Mouse (Mus musculus) midbrain, embryonic 13.5 days (tissue): ENCODE results near the gene Cmbl. TPM values are rescaled to one million over a fixed set of nuclear protein-coding genes. Genes with fewer than 3 reads are reported as not detected.
A peak's percentile ranks its signal among the peaks of the same experiment; 100 is the strongest.
"Not testable (repeated sequence)": the region's sequence is repeated elsewhere in the genome, so short reads cannot be mapped to it uniquely, and the experiment has no call there.

Experiments
- ATAC-seq: fragments of 200-750 bp; cut with Nextera tagmentation; 2 replicates; pipeline ENCODE4 v1.8.0; 2017; ENCODE audit warnings: mild to moderate bottlenecking, moderate TSS enrichment, moderate library complexity
- H3K27ac ChIP-seq: fragments of 300-500 bp; sonication (generic); 2 replicates; pipeline ENCODE4 v1.5.1; 2015; ENCODE audit warnings: inconsistent platforms, mild to moderate bottlenecking, moderate library complexity
- H3K27me3 ChIP-seq: fragments of 300-500 bp; sonication (generic); 2 replicates; pipeline ENCODE4 v1.6.1; 2015; ENCODE audit warnings: mild to moderate bottlenecking, inconsistent platforms
- H3K36me3 ChIP-seq: fragments of 300-500 bp; sonication (generic); 2 replicates; pipeline ENCODE4 v1.6.1; 2015; ENCODE audit warnings: mild to moderate bottlenecking, inconsistent platforms
- H3K4me1 ChIP-seq: fragments of 300-500 bp; sonication (generic); replicated peaks from 2 replicates; pipeline ENCODE4 v1.6.1; 2015; ENCODE audit warnings: inconsistent platforms
- H3K4me2 ChIP-seq: fragments of 300-500 bp; sonication (generic); replicated peaks from 2 replicates; pipeline ENCODE4 v1.6.1; 2015; ENCODE audit warnings: moderate library complexity, mild to moderate bottlenecking, inconsistent platforms
- H3K4me3 ChIP-seq: fragments of 300-500 bp; sonication (generic); replicated peaks from 2 replicates; pipeline ENCODE4 v1.5.1; 2015; ENCODE audit warnings: mild to moderate bottlenecking, inconsistent platforms
- H3K9ac ChIP-seq: fragments of 300-500 bp; sonication (generic); replicated peaks from 2 replicates; pipeline ENCODE4 v1.6.1; 2015; ENCODE audit warnings: mild to moderate bottlenecking, inconsistent platforms
- H3K9me3 ChIP-seq: fragments of 300-500 bp; sonication (generic); 2 replicates; pipeline ENCODE4 v1.6.1; 2016; ENCODE audit warnings: mild to moderate bottlenecking, inconsistent platforms
- WGBS: fragments of 180-500 bp; shearing (Covaris S2); methylation state at CpG from one replicate; pipeline ENCODE4 v1.1.7; 2015; 5-methylcytosine and 5-hydroxymethylcytosine counted together
- polyA plus RNA-seq: library from polyadenylated mRNA; unstranded; fragments of >200 nt; fragmentation: Nextera tagmentation; extraction: Ambion mirVana; gene quantifications from 2 replicates; pipeline ENCODE4 v1.2.1, GENCODE M21; 2015

The Cmbl gene
- polyA plus RNA-seq, 1 experiment from 2014 or later: 4.0 TPM

DNA sequence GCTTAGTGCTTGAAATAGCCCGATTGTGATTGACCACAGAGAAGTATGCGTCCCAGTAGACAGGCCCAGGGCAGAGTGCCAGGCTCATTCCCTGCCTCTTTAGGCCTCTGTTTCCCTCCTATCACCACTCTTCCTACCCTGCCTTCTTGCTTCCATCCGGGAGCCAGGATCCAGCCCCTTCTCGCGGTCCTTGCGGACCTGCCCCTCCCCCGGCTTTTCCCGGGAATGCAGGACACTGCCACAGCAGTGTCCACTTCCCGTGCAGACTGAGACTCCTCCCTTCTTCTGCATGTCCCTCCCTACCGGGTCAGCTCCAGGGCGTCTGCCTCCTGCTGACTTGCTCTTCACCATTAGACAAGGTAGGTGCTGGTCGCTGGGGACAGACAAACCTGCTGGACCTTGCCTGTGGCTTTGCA lies 3.4 kb downstream of the Cmbl start:
- H3K4me1 ChIP-seq: 0 out of 2 replicates have a peak, but pooled peaks cover 4% of the 10 kb centered on the region
- H3K27me3 ChIP-seq: no peaks in the 10 kb centered on the region; the same call in 1 of the 2 replicates
- no peak overlapping the region for H3K27ac ChIP-seq
- WGBS: 27% methylated on average over 12 of the region's 12 CpGs
- H3K4me3 ChIP-seq: no peak overlapping the region
- no peak overlapping the region for H3K9ac ChIP-seq
- ATAC-seq: no peak
- no peak overlapping the region for H3K4me2 ChIP-seq
- H3K36me3 ChIP-seq: no peaks in the 10 kb centered on the region
- H3K9me3 ChIP-seq: no peaks in the 10 kb centered on the region

DNA sequence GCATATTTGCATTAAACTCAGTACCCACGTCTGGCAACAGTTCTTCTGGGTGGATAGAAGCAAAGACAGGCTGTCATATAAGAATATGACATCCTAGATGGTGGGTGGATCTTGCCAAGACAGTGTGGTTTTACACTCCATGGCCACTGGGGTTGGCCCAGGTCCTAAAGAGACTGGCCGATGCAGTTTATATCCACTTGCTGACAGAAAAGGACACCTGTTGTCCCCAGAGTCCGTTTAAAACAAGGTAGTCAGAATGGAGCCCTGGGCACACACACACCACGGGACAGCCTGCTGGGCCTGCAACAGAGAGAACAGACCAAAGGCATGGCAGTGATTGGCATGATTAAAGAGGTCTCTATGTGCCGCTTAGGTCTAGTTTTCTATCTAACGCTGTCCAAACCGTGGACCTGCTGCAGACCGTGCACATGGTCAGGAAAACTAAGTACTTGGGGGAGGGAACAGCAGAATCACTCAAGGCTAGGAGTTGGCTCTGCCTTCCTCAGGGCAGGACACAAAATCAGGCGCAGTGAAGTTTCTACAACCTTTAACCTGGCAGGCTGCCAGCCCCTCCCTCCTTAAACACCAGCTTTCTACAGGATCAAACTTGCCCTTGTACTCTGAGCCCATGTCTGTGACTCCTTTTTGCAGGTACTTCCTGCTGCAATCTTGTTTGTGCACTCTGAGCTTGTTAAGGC lies 4.3 kb downstream of the Cmbl start:
- H3K36me3 ChIP-seq: no peaks in the 10 kb centered on the region
- no peaks in the 10 kb centered on the region; the same call in 1 of the 2 replicates for H3K27me3 ChIP-seq
- ATAC-seq: 0 out of 2 replicates have a peak, but pooled peaks have one; percentile 14
- 79% methylated on average over 9 of the region's 9 CpGs for WGBS
- H3K4me1 ChIP-seq: 0 out of 2 replicates have a peak, but pooled peaks cover 4% of the 10 kb centered on the region
- no peak overlapping the region for H3K4me2 ChIP-seq
- H3K27ac ChIP-seq: no peak overlapping the region
- H3K9ac ChIP-seq: no peak overlapping the region
- no peak overlapping the region for H3K4me3 ChIP-seq
- H3K9me3 ChIP-seq: no peaks in the 10 kb centered on the region

DNA sequence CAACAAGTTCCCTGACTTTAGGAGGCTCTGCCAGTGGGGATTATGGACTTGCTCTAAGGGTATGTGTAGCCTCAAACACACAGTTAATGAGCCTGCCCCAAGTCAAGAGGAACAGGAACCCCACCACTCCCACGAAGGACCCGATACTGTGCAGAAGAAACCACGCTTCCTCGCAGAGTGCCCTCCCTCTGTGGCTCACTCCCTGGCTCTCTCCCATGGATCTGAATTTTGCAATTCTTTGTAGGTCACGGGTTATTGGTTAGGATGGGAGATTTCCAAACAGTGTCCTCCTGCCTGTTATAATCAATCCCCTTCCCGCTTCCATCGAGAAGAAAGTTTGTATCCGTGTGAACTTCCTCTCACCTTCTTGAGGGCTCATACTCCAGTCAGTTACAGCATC lies 5.8 kb downstream of the Cmbl start:
- H3K9ac ChIP-seq: no peak overlapping the region
- no peak for ATAC-seq
- H3K4me1 ChIP-seq: 0 out of 2 replicates have a peak, but pooled peaks cover 4% of the 10 kb centered on the region
- no peaks in the 10 kb centered on the region for H3K9me3 ChIP-seq
- 96% methylated on average over 8 of the region's 8 CpGs for WGBS
- H3K4me3 ChIP-seq: no peak overlapping the region
- H3K36me3 ChIP-seq: no peaks in the 10 kb centered on the region
- H3K27me3 ChIP-seq: no peaks in the 10 kb centered on the region; the same call in 1 of the 2 replicates
- no peak overlapping the region for H3K4me2 ChIP-seq
- H3K27ac ChIP-seq: no peak overlapping the region

DNA sequence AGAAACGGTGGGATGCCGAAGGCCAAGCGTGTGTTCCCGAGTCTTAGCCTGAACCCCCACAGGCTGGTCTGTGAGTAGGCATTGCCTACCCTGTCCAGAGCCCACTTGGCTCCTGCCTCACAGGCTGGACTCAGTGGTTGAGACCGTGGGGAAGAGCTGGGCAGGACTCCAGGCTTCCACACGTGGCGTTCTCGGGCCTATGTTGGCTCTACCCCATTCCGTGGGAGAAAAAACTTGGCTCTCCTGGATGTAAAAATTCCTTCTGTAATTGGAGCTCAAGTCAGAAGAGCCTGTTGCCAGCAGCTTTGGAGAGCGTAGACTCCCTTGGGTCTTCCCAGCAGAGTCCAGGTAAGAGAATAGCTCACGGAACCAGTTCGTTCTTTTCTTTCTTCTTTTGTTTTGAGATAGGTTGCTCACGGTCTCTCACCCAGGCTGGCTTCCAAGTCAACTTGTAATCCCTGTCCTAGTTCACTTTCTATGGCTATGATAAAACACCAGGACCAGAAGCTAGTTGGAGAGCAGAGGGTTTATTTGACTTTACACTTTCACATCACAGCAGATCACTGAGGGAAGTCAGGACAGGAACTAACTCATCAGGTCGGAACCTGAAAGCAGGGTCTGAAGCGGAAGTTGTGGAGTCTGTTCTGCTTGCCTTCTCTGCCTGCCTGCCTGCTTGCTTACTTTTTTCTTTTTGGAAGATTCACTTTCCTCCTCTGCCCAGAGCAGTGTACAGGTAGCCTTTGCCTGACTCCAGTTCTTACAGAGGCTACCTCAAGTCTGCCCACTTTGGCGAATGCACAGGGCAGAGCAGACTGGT lies 6.9 kb downstream of the Cmbl start:
- no peaks in the 10 kb centered on the region; the same call in 1 of the 2 replicates for H3K27me3 ChIP-seq
- no peak overlapping the region for H3K4me3 ChIP-seq
- H3K4me1 ChIP-seq: 0 out of 2 replicates have a peak, but pooled peaks cover 4% of the 10 kb centered on the region
- H3K36me3 ChIP-seq: no peaks in the 10 kb centered on the region
- no peak overlapping the region for H3K4me2 ChIP-seq
- WGBS: 90% methylated on average over 16 of the region's 16 CpGs
- no peak for ATAC-seq
- no peaks in the 10 kb centered on the region for H3K9me3 ChIP-seq
- H3K27ac ChIP-seq: no peak overlapping the region
- H3K9ac ChIP-seq: no peak overlapping the region

DNA sequence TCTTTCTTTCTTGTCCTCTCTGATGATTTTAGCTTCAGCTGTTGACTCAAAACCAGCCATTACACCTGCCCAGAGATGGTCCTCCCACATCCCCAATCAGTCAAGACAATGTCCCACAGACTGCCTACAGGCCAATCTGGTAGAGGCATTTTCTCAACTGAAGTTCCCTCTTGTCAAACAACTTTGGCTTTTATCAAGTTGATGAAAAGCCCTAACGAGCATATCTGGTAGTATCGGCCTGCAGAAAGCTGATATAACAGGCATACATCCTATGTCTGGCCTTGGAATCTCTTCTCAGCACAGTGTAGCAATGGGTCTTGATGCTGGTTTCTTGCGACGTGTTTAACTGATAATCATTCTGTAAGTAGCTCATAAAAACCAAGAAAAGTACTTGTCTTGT lies 8.1 kb downstream of the Cmbl start:
- Histone ChIP-seq H3K27ac (no peak overlapping the region), H3K27me3 (no peaks in the 10 kb centered on the region; the same call in 1 of the 2 replicates), H3K4me3 (no peak overlapping the region), H3K9ac (no peak overlapping the region), H3K4me2 (no peak overlapping the region), H3K9me3 (no peaks in the 10 kb centered on the region), H3K36me3 (no peaks in the 10 kb centered on the region), H3K4me1 (0 out of 2 replicates have a peak, but pooled peaks cover 4% of the 10 kb centered on the region)
- no peak for ATAC-seq
- WGBS: 89% methylated on average over 4 of the region's 4 CpGs

DNA sequence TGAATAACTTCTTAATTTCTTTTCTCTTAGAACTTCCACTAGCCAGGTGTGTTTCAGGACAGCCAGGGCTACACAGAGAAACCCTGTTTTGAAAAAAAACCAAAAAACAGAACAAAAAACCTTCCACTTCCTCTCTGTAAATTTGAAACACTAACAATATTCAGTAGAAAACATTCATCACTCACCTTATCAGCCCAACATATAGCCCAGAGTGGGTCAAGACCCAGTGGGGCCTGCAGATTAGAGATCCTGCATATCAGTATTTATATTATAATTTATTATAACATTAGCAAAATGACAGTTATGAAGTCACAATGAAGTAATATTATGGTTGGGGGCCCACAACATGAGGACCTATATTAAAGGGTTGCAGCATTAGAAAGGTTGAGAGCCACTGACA lies 8.5 kb downstream of the Cmbl start:
- no peak for ATAC-seq
- no peak overlapping the region for H3K9ac ChIP-seq
- no peaks in the 10 kb centered on the region; the same call in 1 of the 2 replicates for H3K27me3 ChIP-seq
- H3K4me1 ChIP-seq: 0 out of 2 replicates have a peak, but pooled peaks cover under 1% of the 10 kb centered on the region
- no peaks in the 10 kb centered on the region for H3K9me3 ChIP-seq
- no peak overlapping the region for H3K4me2 ChIP-seq
- no peak overlapping the region for H3K4me3 ChIP-seq
- no peaks in the 10 kb centered on the region for H3K36me3 ChIP-seq
- no peak overlapping the region for H3K27ac ChIP-seq

DNA sequence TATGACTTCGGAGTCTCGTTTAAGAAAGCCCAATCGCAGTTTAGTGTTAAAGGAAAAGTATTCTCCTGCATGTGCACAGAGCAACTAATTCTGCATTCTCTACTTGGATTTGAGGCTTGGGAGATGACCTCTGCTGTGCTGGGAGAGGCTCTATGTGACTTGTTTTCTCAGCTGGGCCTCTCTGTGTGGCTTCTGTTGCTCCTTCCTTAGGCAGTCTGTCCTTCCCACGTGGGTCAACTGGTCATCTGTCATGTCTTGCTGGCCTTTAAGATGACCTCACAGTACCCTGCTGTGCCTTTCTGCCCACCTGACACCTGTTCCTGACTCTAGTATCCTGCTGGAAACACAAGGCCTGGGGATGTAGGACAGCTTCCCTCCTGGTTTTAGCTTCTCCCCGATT lies 10.9 kb downstream of the Cmbl start:
- Histone ChIP-seq H3K4me2 (no peak overlapping the region), H3K4me1 (no peaks in the 10 kb centered on the region)

DNA sequence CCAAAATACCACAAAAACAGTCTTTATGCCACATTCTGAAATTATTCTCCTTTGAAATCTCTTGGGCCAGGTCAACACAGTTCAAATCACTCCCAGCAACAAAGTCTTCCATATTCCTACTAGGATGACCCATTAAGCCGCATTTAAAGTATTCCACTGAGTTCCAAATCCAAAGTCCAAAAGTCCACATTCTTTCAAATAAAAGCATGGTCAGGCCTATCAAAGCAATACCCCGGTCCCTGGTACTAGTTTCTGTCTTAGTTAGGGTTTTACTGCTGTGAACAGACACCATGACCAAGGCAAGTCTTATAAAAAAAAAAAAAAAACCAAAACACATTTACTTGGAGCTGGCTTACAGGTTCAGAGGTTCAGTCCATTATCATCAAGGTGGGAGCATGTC lies 15.9 kb downstream of the Cmbl start:
- not testable (repeated sequence) for H3K27me3 ChIP-seq, H3K36me3 ChIP-seq, H3K4me3 ChIP-seq, H3K4me1 ChIP-seq, H3K4me2 ChIP-seq, ATAC-seq, H3K9ac ChIP-seq, H3K27ac ChIP-seq, H3K9me3 ChIP-seq
- 98% methylated on average over 2 of the region's 2 CpGs for WGBS

More for the DNA sequence above, 10.9 kb downstream of the Cmbl start:
- ATAC-seq: no peak
- Histone ChIP-seq H3K9me3 (no peaks in the 10 kb centered on the region), H3K4me3 (no peak overlapping the region), H3K27ac (no peak overlapping the region), H3K9ac (no peak overlapping the region), H3K36me3 (no peaks in the 10 kb centered on the region), H3K27me3 (no peaks in the 10 kb centered on the region)
- 80% methylated on average over 5 of the region's 5 CpGs for WGBS

DNA sequence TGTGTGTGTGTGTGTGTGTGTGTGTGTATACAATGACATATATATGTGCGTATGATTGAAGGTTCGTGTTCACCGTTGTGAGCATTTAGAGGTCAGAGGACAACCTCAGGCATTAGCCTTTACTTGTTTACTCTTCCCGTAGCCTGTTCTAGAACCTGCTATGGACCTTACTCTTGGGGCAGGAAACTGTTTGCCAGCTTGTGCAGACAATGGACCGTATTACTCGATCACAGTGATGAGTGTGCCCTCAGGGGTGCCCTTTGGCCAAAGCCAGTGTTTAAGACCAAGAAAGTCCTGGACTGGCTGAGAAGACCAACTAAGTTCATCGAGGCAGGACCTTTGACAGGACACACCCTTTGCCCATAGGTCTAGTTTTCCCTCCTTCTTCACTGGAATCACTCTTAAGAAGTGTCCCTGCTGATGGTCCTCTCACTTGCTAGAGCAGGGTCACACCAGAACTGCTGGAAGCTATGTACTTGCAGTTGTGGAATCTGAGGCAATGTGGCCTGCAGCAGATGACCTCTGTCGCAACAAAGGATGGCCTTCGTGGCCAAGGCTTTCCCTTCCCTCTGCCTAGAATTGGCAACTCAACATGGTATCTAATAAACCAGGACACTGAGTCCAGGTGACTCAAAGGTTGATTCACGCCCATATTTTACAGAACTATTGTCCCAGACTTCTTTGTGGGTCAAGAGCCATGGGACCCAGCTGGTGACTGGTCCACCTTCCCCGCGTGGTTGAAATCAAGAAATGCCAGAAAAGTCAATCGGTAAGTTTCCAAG lies 18.3 kb downstream of the Cmbl start:
- no peaks in the 10 kb centered on the region for H3K4me1 ChIP-seq
- no peak overlapping the region for H3K27ac ChIP-seq
- no peak overlapping the region for H3K4me3 ChIP-seq
- no peaks in the 10 kb centered on the region for H3K36me3 ChIP-seq
- ATAC-seq: no peak
- 95% methylated on average over 13 of the region's 13 CpGs for WGBS
- no peaks in the 10 kb centered on the region for H3K9me3 ChIP-seq
- no peak overlapping the region for H3K9ac ChIP-seq
- no peaks in the 10 kb centered on the region for H3K27me3 ChIP-seq
- H3K4me2 ChIP-seq: no peak overlapping the region

DNA sequence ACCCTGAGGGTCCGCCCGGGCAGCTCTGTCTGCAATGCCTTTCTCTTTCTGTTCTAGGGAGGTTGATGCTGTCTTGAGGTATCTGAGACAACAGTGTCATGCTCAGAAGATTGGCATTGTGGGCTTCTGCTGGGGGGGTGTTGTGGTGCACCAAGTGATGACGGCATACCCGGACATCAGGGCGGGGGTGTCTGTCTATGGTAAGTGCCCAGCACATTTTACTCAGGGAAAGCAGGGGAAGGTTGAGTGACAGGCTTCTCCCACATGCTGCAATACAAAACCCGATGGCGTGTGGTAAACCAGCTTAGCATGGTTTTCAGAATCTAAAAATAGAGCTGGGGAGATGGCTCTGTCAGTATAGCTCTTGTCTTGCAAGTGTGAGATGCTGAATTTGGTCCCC lies 20.0 kb downstream of the Cmbl start:
- peaks cover 14% of the 10 kb centered on the region for H3K36me3 ChIP-seq
- H3K27ac ChIP-seq: no peak overlapping the region
- WGBS: 67% methylated on average over 7 of the region's 7 CpGs

DNA sequence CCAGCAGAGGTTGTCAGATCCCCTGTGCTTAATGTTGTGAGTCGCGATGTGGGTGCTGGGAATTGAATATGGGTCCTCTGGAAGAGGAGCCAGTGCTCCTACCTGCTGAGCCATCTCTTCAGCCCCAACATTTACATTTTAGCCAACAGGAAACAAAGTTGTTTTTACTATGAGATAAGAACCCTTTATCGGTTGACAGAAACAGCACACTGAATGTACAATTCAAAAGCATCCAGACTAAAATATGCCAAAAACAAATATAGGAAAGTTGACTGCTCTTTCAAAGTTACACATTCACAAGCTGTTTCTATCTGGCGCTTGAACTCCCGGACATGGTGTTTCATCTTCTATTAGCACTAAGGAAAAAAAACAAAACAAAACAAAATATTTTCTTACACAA lies 20.9 kb downstream of the Cmbl start:
- H3K27me3 ChIP-seq: no peaks in the 10 kb centered on the region
- H3K9me3 ChIP-seq: no peaks in the 10 kb centered on the region
- H3K9ac ChIP-seq: no peak overlapping the region
- H3K27ac ChIP-seq: no peak overlapping the region
- H3K4me3 ChIP-seq: no peak overlapping the region
- H3K4me1 ChIP-seq: no peaks in the 10 kb centered on the region
- peaks cover 23% of the 10 kb centered on the region for H3K36me3 ChIP-seq
- ATAC-seq: no peak
- WGBS: 88% methylated on average over 5 of the region's 5 CpGs
- no peak overlapping the region for H3K4me2 ChIP-seq

More for the DNA sequence above, 20.0 kb downstream of the Cmbl start:
- Histone ChIP-seq H3K4me2 (no peak overlapping the region), H3K9me3 (no peaks in the 10 kb centered on the region), H3K4me3 (no peak overlapping the region), H3K4me1 (no peaks in the 10 kb centered on the region), H3K27me3 (no peaks in the 10 kb centered on the region), H3K9ac (no peak overlapping the region)
- no peak for ATAC-seq

DNA sequence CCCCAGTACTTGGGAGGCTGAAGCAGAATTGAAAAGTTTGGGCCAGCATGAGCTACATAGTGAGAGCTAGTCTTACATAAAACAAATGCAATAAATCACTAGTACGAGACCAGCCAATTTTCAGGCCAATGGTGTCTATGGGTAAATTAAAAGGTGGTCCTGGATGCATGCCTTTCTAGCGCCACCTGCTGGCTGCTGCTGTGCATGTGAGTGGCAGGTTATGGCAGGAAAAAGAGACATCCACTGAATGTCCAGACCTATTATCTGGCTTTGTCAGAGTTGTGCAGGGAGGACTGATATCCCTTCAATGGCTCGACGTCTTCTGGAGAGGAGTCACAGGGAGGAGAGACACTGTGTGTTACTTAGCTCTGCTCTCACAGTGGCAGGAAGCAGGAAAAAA lies 21.3 kb downstream of the Cmbl start:
- Histone ChIP-seq H3K4me2 (no peak overlapping the region), H3K36me3 (peaks cover 27% of the 10 kb centered on the region), H3K27me3 (no peaks in the 10 kb centered on the region), H3K9ac (no peak overlapping the region), H3K4me3 (no peak overlapping the region), H3K27ac (no peak overlapping the region), H3K9me3 (no peaks in the 10 kb centered on the region), H3K4me1 (no peaks in the 10 kb centered on the region)
- ATAC-seq: peak; percentile 76
- 2% methylated on average over 4 of the region's 4 CpGs for WGBS
